Mouse (Mus musculus) heart, adult 2 months (tissue): ENCODE measurements around the gene Madcam1.

Experiments
- CTCF ChIP-seq: fragments of 200-600 bp; IDR thresholded peaks from 2 replicates; pipeline ENCODE4 v1.8.1; 2022; ENCODE audit warnings: antibody characterized with exemption, mild to moderate bottlenecking, moderate library complexity
- EP300 ChIP-seq: fragments of 200-500 bp; IDR thresholded peaks from 2 replicates; pipeline ENCODE4 v1.6.1; 2011; ENCODE audit warnings: low read depth, low read length, control low read depth; ENCODE audit not compliant: insufficient read depth
- POLR2A ChIP-seq: fragments of 200-500 bp; IDR thresholded peaks from 2 replicates; pipeline ENCODE4 v1.6.1; 2011; ENCODE audit warnings: mild to moderate bottlenecking, low read depth, low read length, control low read depth; ENCODE audit not compliant: insufficient read depth

- TF ChIP-seq CTCF: no peak
- TF ChIP-seq POLR2A: no peak
- TF ChIP-seq EP300: no peak
These were observed 20.6 kb downstream of the Madcam1 start for GRCm38 (mm10) chr10:79684770-79685600.
